Mouse (Mus musculus) small intestine, adult 2 months (tissue): ENCODE measurements around the gene Arhgef2. TPM values are rescaled to one million over a fixed set of nuclear protein-coding genes. Genes with fewer than 3 reads are reported as not detected.
"Not testable (repeated sequence)": the region's sequence is repeated elsewhere in the genome, so short reads cannot be mapped to it uniquely, and the experiment has no call there.

Experiments
- H3K27ac ChIP-seq: fragments of 200-500 bp; 2 replicates; pipeline ENCODE4 v1.5.1; 2012; ENCODE audit warnings: low read depth, low read length, control low read depth, inconsistent platforms; ENCODE audit not compliant: insufficient read depth
- H3K27me3 ChIP-seq: fragments of 200-500 bp; 2 replicates; pipeline ENCODE4 v1.6.1; 2012; ENCODE audit warnings: mild to moderate bottlenecking, moderate library complexity, low read length, inconsistent platforms; ENCODE audit not compliant: control insufficient read depth, insufficient read depth
- H3K36me3 ChIP-seq: fragments of 200-500 bp; 2 replicates; pipeline ENCODE4 v1.6.1; 2012; ENCODE audit warnings: mild to moderate bottlenecking, low read length, control low read depth, inconsistent platforms; ENCODE audit not compliant: control insufficient read depth, insufficient read depth
- H3K4me1 ChIP-seq: fragments of 200-500 bp; 2 replicates; pipeline ENCODE4 v1.6.1; 2012; ENCODE audit warnings: low read length, inconsistent platforms, mixed read lengths; ENCODE audit not compliant: control insufficient read depth, insufficient read depth, insufficient read length
- H3K4me3 ChIP-seq: fragments of 200-500 bp; 2 replicates; pipeline ENCODE4 v1.5.1; 2012; ENCODE audit warnings: low read depth, mild to moderate bottlenecking, control low read depth, inconsistent platforms, low read length, moderate library complexity
- CTCF ChIP-seq: fragments of 200-500 bp; IDR thresholded peaks from 2 replicates; pipeline ENCODE4 v1.5.1; 2012; ENCODE audit warnings: low read depth, mild to moderate bottlenecking, control low read depth, inconsistent platforms, low read length, moderate library complexity, mixed read lengths; ENCODE audit not compliant: insufficient replicate concordance, insufficient read length; ENCODE audit errors: extremely low read depth
- POLR2A ChIP-seq: fragments of 200-500 bp; IDR thresholded peaks from 2 replicates; pipeline ENCODE4 v1.6.1; 2012; ENCODE audit warnings: low read depth, mild to moderate bottlenecking, control low read depth, inconsistent platforms, low read length, moderate library complexity
- WGBS: fragments of 180-500 bp; shearing (Covaris S2); methylation state at CpG from one replicate; pipeline ENCODE4 v1.1.7; 2018; 5-methylcytosine and 5-hydroxymethylcytosine counted together
- polyA plus RNA-seq: library from polyadenylated mRNA; depleted of rRNA; stranded (reverse); fragments of >200 nt; gene quantifications from 2 replicates; pipeline ENCODE4 v1.2.3, GENCODE M21; 2012

Gene Arhgef2
- polyA plus RNA-seq, 1 experiment, result 110 TPM

GRCm38 (mm10) chr3:88575540-88575939 is 30.2 kb upstream of the Arhgef2 start, which contains the start of gene Ssr2:
TSS of gene Ssr2 (plus strand) at chr3:88575876.
- H3K4me1 ChIP-seq, result peaks cover 4% of the 10 kb centered on the region
- no peaks in the 10 kb centered on the region for H3K27me3 ChIP-seq
- WGBS, result 85% methylated on average over 3 of the region's 3 CpGs
- H3K36me3 ChIP-seq, result no peaks in the 10 kb centered on the region
- TF ChIP-seq CTCF (no peak), POLR2A (no peak)
- H3K27ac ChIP-seq, result no peak within 1 kb of the TSS
- no peak within 1 kb of the TSS for H3K4me3 ChIP-seq

GRCm38 (mm10) chr3:88577846-88578245 is 27.9 kb upstream of the Arhgef2 start:
- H3K27me3 ChIP-seq, H3K4me1 ChIP-seq, H3K4me3 ChIP-seq, H3K27ac ChIP-seq, H3K36me3 ChIP-seq: not testable (repeated sequence)
- 66% methylated on average over 5 of the region's 5 CpGs for WGBS

DNA sequence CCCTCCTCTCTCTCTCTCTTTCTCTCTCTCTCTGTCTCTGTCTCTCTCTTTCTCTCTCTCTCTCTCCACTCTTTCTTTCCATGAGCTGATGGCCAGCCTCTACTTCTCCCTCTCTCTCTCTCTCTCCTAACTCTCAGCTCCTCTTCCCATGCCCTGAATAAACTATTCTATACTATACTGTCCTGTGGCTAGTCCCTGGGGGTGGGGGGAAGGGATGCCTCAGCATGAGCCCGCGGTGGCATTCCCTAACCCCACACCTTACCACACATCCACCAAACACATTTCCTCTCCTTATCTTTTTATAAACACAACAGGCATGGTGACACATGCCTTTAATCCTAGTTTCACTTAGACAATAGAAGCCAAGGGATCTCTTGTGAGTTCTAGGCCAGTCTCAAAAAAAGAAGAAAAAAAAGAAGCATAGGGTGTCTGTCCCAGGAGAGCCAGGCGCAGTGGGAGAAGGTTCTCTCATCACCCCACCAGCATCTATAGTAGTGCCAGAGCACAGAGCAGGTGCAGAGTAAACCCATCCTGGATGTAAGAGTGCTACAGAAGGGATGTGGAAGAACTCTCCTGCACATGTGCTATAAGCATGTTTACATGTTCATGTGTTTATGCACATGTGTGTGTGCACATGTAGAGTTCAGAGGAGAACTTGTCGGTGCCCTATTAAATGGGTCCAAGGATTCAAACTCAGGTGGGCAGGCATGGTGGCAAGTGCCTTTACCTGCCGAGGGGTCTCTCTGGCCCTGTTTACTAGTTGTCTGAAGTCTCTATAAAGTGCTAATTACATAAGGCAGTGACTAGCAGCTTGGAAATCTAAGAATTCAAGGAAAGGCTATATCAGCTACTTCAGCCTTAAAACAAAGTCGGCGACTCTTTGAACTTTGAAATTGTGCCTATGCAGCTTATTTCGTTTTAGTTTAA is 27.0 kb upstream of the Arhgef2 start:
- 35% methylated on average over 8 of the region's 8 CpGs for WGBS
- Histone ChIP-seq H3K4me1 (peaks cover 4% of the 10 kb centered on the region), H3K4me3 (no peak overlapping the region), H3K27me3 (no peaks in the 10 kb centered on the region), H3K36me3 (peaks cover 16% of the 10 kb centered on the region), H3K27ac (no peak overlapping the region)
- no peak for TF ChIP-seq POLR2A
- TF ChIP-seq CTCF, result no peak

- H3K4me3 ChIP-seq, result peak overlapping the region; percentile 98
- TF ChIP-seq POLR2A (peak; percentile 67), CTCF (no peak)
- H3K4me1 ChIP-seq, result peaks cover 4% of the 10 kb centered on the region
- no peaks in the 10 kb centered on the region for H3K27me3 ChIP-seq
- H3K36me3 ChIP-seq, result peaks cover 18% of the 10 kb centered on the region
- WGBS, result under 1% methylated on average over 34 of the region's 34 CpGs
- H3K27ac ChIP-seq, result peak overlapping the region; percentile 60; the same call in 1 of the 2 replicates
Observed at GRCm38 (mm10) chr3:88579454-88580117, 26.2 kb upstream of the Arhgef2 start.

- Histone ChIP-seq H3K27ac (no peak overlapping the region), H3K27me3 (no peaks in the 10 kb centered on the region), H3K4me1 (no peaks in the 10 kb centered on the region), H3K36me3 (peaks cover 46% of the 10 kb centered on the region), H3K4me3 (no peak overlapping the region)
- TF ChIP-seq CTCF (no peak), POLR2A (no peak)
- 93% methylated on average over 6 of the region's 6 CpGs for WGBS
Observed at GRCm38 (mm10) chr3:88585769-88586168, 20.0 kb upstream of the Arhgef2 start.

DNA sequence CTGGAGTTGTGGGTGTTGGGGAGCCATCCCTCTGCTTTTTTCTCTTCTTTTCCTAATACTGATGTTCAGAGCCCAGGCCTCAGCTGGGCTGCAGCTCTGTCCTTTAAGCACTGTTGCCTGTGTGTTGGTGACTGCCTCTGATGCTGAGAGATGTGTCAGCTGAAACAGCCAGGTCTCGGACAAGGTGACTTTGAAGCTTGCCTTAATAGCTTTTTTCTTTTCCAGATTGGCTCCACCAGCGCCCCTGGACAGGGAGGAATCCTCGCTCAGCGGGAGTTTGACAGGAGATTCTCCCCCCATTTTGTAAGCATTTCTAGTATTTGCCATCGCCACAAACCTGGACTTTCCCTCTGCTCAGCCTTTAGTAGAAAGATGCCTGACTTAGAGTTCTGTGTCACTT is 19.1 kb upstream of the Arhgef2 start:
- Histone ChIP-seq H3K27me3 (no peaks in the 10 kb centered on the region), H3K27ac (no peak overlapping the region), H3K4me1 (peaks cover 4% of the 10 kb centered on the region; the same call in 1 of the 2 replicates), H3K36me3 (peaks cover 44% of the 10 kb centered on the region), H3K4me3 (no peak overlapping the region)
- TF ChIP-seq POLR2A, result no peak
- TF ChIP-seq CTCF, result no peak
- 93% methylated on average over 5 of the region's 5 CpGs for whole genome bisulfite sequencing

DNA sequence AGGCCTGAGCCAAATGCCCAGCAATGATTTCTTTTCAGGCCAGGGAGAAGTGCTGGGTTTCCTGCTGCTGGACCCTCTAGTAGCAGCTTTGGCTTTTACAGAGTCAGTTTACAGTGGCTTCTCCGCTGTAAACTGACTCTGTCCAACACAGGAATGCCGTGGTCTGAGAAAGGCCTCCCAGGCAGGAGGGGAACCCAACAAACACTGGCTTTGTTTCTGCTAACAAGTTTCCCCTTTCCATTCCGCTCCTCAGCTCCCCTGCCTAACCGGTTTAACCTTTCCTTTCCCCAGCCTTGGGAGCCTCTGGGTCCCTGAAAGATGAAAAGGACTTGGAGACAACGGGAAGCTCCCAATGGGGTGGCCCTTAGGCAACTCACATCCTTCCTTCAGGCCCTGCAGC is 15.5 kb upstream of the Arhgef2 start:
- Histone ChIP-seq H3K27ac (no peak overlapping the region), H3K36me3 (peaks cover 29% of the 10 kb centered on the region), H3K4me1 (peaks cover 6% of the 10 kb centered on the region; the same call in 1 of the 2 replicates), H3K4me3 (no peak overlapping the region), H3K27me3 (no peaks in the 10 kb centered on the region)
- TF ChIP-seq CTCF, result no peak
- TF ChIP-seq POLR2A, result no peak
- WGBS, result 50% methylated on average over 5 of the region's 5 CpGs
